Mouse (Mus musculus) lung, embryonic 14.5 days (tissue): Measurements from ENCODE around the gene Dlg2. TPM values are rescaled to one million over a fixed set of nuclear protein-coding genes. Genes with fewer than 3 reads are reported as not detected.

ENCODE experiments used
- ATAC-seq: fragments of 200-750 bp; cut with Nextera tagmentation; 2 replicates; pipeline ENCODE4 v1.8.0; 2017; ENCODE audit warnings: mild to moderate bottlenecking, moderate TSS enrichment, moderate library complexity; ENCODE audit not compliant: insufficient read depth
- DNase-seq: peaks from one replicate; pipeline ENCODE4 v3.0.0-alpha.2; 2015
- H3K27ac ChIP-seq: fragments of 300-500 bp; sonication (generic); 2 replicates; pipeline ENCODE4 v1.5.1; 2014; ENCODE audit warnings: low read depth, mild to moderate bottlenecking, moderate library complexity
- H3K27me3 ChIP-seq: fragments of 300-500 bp; sonication (generic); 2 replicates; pipeline ENCODE4 v1.6.1; 2014; ENCODE audit warnings: low read length, control low read depth; ENCODE audit not compliant: insufficient read depth
- H3K36me3 ChIP-seq: fragments of 300-500 bp; sonication (generic); 2 replicates; pipeline ENCODE4 v1.6.1; 2014; ENCODE audit warnings: control low read depth; ENCODE audit not compliant: insufficient read depth
- H3K4me1 ChIP-seq: fragments of 300-500 bp; sonication (generic); 2 replicates; pipeline ENCODE4 v1.6.1; 2014; ENCODE audit warnings: antibody characterized with exemption, control low read depth; ENCODE audit not compliant: insufficient read depth
- H3K4me2 ChIP-seq: fragments of 300-500 bp; sonication (generic); 2 replicates; pipeline ENCODE4 v1.6.1; 2014; ENCODE audit warnings: mild to moderate bottlenecking
- H3K4me3 ChIP-seq: fragments of 300-500 bp; sonication (generic); 2 replicates; pipeline ENCODE4 v1.5.1; 2014; ENCODE audit warnings: low read depth, low read length
- H3K9ac ChIP-seq: fragments of 300-500 bp; sonication (generic); 2 replicates; pipeline ENCODE4 v1.6.1; 2014
- H3K9me3 ChIP-seq: fragments of 300-500 bp; sonication (generic); 2 replicates; pipeline ENCODE4 v1.6.1; 2016; ENCODE audit warnings: low read depth, low read length, control low read depth
- CTCF ChIP-seq: IDR thresholded peaks from 2 replicates; pipeline ENCODE4 v1.5.1; 2016; ENCODE audit warnings: antibody characterized with exemption, low read depth
- WGBS: fragments of 180-500 bp; shearing (Covaris S2); extraction: QIAGEN DNeasy Blood & Tissue Kit; methylation state at CpG from one replicate; pipeline ENCODE4 v1.1.7; 2014; 5-methylcytosine and 5-hydroxymethylcytosine counted together
- polyA plus RNA-seq: library from polyadenylated mRNA; unstranded; fragments of >200 nt; fragmentation: Nextera tagmentation; extraction: Ambion mirVana; gene quantifications from 2 replicates; pipeline ENCODE4 v1.2.1, GENCODE M21; 2014

Gene Dlg2
- polyA plus RNA-seq, 1 experiment from 2014 or later: 0.25 TPM

GRCm38 (mm10) chr7:91208973-91209372 lies 732.5 kb downstream of the Dlg2 start:
- H3K4me1 ChIP-seq: no peaks in the 10 kb centered on the region
- WGBS: 64% methylated on average over 6 of the region's 6 CpGs
- no peak overlapping the region for H3K27ac ChIP-seq
- ATAC-seq: no peak
- TF ChIP-seq CTCF: no peak
- H3K9ac ChIP-seq: no peak overlapping the region
- H3K4me3 ChIP-seq: no peak overlapping the region
- H3K9me3 ChIP-seq: no peaks in the 10 kb centered on the region
- DNase-seq: no peak
- H3K36me3 ChIP-seq: no peaks in the 10 kb centered on the region
- no peaks in the 10 kb centered on the region for H3K27me3 ChIP-seq
- no peak overlapping the region for H3K4me2 ChIP-seq

GRCm38 (mm10) chr7:91212236-91212635 lies 735.8 kb downstream of the Dlg2 start:
- H3K4me1 ChIP-seq: no peaks in the 10 kb centered on the region
- H3K27ac ChIP-seq: no peak overlapping the region
- no peak overlapping the region for H3K4me2 ChIP-seq
- no peaks in the 10 kb centered on the region for H3K36me3 ChIP-seq
- H3K4me3 ChIP-seq: no peak overlapping the region
- H3K27me3 ChIP-seq: no peaks in the 10 kb centered on the region
- no peak overlapping the region for H3K9ac ChIP-seq
- DNase-seq (no peak), ATAC-seq (no peak)
- no peaks in the 10 kb centered on the region for H3K9me3 ChIP-seq
- WGBS: 82% methylated on average over 1 of the region's 1 CpGs
- no peak for TF ChIP-seq CTCF

- Histone ChIP-seq H3K27me3 (no peaks in the 10 kb centered on the region), H3K9me3 (no peaks in the 10 kb centered on the region), H3K4me3 (no peak overlapping the region), H3K4me2 (no peak overlapping the region), H3K36me3 (no peaks in the 10 kb centered on the region), H3K27ac (no peak overlapping the region), H3K9ac (no peak overlapping the region), H3K4me1 (no peaks in the 10 kb centered on the region)
- no peak for TF ChIP-seq CTCF
- WGBS: 72% methylated on average over 1 of the region's 1 CpGs
- no peak for ATAC-seq
- no peak for DNase-seq
Measured at GRCm38 (mm10) chr7:91214921-91215320, 738.4 kb downstream of the Dlg2 start.

- H3K9me3 ChIP-seq: no peaks in the 10 kb centered on the region
- no peak overlapping the region for H3K9ac ChIP-seq
- DNase-seq (no peak), ATAC-seq (no peak)
- H3K4me1 ChIP-seq: no peaks in the 10 kb centered on the region
- H3K4me2 ChIP-seq: no peak overlapping the region
- no peak for TF ChIP-seq CTCF
- WGBS: 44% methylated on average over 7 of the region's 7 CpGs
- H3K27ac ChIP-seq: no peak overlapping the region
- no peaks in the 10 kb centered on the region for H3K27me3 ChIP-seq
- no peaks in the 10 kb centered on the region for H3K36me3 ChIP-seq
- no peak overlapping the region for H3K4me3 ChIP-seq
Measured at GRCm38 (mm10) chr7:91218321-91218987, 742.0 kb downstream of the Dlg2 start.

- Histone ChIP-seq H3K27me3 (no peaks in the 10 kb centered on the region), H3K4me1 (no peaks in the 10 kb centered on the region), H3K9ac (no peak overlapping the region), H3K36me3 (no peaks in the 10 kb centered on the region), H3K9me3 (no peaks in the 10 kb centered on the region), H3K4me3 (no peak overlapping the region), H3K4me2 (no peak overlapping the region), H3K27ac (no peak overlapping the region)
- DNase-seq: peak; percentile 88
- no peak for ATAC-seq
- 0% methylated on average over 5 of the region's 5 CpGs for WGBS
- TF ChIP-seq CTCF: peak; percentile 79
Measured at GRCm38 (mm10) chr7:91226442-91226841, 750.0 kb downstream of the Dlg2 start.

- no peak for TF ChIP-seq CTCF
- no peak overlapping the region for H3K4me2 ChIP-seq
- H3K27ac ChIP-seq: no peak overlapping the region
- H3K9me3 ChIP-seq: no peaks in the 10 kb centered on the region
- H3K36me3 ChIP-seq: no peaks in the 10 kb centered on the region
- no peak for DNase-seq
- no peak overlapping the region for H3K4me3 ChIP-seq
- H3K27me3 ChIP-seq: no peaks in the 10 kb centered on the region
- no peak overlapping the region for H3K9ac ChIP-seq
- 60% methylated on average over 4 of the region's 4 CpGs for WGBS
- H3K4me1 ChIP-seq: no peaks in the 10 kb centered on the region
- no peak for ATAC-seq
Measured at GRCm38 (mm10) chr7:91241718-91242117, 765.2 kb downstream of the Dlg2 start.

GRCm38 (mm10) chr7:91261672-91262030 lies 785.2 kb downstream of the Dlg2 start:
- Histone ChIP-seq H3K36me3 (no peaks in the 10 kb centered on the region), H3K27me3 (peaks cover 9% of the 10 kb centered on the region; the same call in 1 of the 2 replicates), H3K9ac (no peak overlapping the region), H3K9me3 (no peaks in the 10 kb centered on the region), H3K27ac (no peak overlapping the region), H3K4me3 (peak overlapping the region; percentile 31; the same call in 1 of the 2 replicates), H3K4me2 (peak overlapping the region; percentile 70), H3K4me1 (0 out of 2 replicates have a peak, but pooled peaks cover 4% of the 10 kb centered on the region)
- TF ChIP-seq CTCF: no peak
- DNase-seq: no peak
- WGBS: 0% methylated on average over 5 of the region's 5 CpGs
- no peak for ATAC-seq
